Mouse (Mus musculus) left cerebral cortex, adult 9 months (tissue): ENCODE data around the gene Ptp4a2.
A peak's percentile ranks its signal among the peaks of the same experiment; 100 is the strongest.
"Not testable (repeated sequence)": the region's sequence is repeated elsewhere in the genome, so short reads cannot be mapped to it uniquely, and the experiment has no call there.

Source experiments
- DNase-seq, 2 experiments: peaks; one replicate each; pipeline ENCODE4 v3.0.0; 2022; ENCODE audit warnings: low spot score in 2 of 2

The Ptp4a2 gene

GRCm38 (mm10) chr4:129810798-129811604, at the start of gene Ptp4a2:
Gene Ptp4a2, plus strand, starts transcription at chr4:129811219.
- DNase-seq, result peak in 1 of 2 experiments; percentile 16

DNA sequence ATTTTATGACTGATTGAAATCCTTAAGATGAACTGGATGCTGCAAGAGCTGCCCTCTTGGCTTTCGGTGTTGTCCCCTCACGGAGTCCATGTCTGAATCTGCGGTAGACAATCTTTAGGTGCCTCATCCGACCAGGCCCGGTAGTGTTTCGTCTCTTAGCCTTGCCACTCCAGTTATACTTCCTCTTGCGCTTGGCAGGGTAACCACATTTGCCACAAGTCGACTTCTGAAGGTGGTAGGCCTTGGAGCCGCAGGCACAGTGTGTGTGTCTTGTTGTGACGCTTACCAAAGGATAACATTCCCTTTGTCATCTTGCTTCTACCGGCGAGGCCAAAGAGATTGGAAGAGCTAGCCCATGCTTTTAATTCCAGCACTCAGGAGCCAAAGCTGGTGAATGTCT, 49.4 kb upstream of the Ptp4a2 start:
- no peak for DNase-seq

DNA sequence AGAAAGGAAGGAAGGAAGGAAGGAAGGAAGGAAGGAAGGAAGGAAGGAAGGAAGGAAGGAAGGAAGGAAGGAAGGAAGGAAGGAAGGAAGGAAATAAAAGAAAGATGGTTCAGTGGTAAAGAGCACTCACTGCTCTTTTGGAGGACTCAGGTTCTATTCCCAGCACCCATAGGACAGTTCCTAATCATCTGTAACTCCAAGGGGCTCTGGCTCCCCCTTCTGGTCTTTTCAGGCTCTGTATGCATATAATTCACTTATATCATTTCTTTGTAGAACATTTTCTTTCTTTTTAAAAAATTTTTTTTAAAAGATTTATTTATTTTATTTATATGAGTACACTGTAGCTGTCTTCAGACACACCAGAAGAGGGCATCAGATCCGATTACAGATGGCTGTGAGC, 48.5 kb upstream of the Ptp4a2 start:
- not testable (repeated sequence) for DNase-seq

- no peak for DNase-seq
These were observed 45.7 kb upstream of the Ptp4a2 start for GRCm38 (mm10) chr4:129765351-129765750.

- no peak for DNase-seq
These were observed 43.2 kb upstream of the Ptp4a2 start for GRCm38 (mm10) chr4:129767782-129768181.

DNA sequence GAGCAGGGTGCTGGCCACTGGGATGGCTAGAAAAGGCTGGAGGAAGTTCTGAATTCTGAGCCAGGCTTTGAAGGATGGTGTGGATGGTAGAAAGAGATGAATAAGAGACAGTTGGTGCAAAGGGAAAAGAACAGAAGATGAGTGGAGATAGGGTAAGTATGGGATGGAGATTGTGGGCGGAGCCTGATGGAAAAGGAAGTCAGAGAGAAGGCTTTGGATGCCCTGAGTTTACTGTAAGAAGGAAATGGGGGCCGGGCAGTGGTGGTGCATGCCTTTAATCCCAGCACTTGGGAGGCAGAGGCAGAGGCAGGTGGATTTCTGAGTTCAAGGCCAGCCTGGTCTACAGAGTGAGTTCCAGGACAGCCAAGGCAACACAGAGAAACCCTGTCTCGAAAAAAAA, 42.3 kb upstream of the Ptp4a2 start:
- DNase-seq, result not testable (repeated sequence)

GRCm38 (mm10) chr4:129770600-129770999, 40.4 kb upstream of the Ptp4a2 start:
- no peak for DNase-seq

DNA sequence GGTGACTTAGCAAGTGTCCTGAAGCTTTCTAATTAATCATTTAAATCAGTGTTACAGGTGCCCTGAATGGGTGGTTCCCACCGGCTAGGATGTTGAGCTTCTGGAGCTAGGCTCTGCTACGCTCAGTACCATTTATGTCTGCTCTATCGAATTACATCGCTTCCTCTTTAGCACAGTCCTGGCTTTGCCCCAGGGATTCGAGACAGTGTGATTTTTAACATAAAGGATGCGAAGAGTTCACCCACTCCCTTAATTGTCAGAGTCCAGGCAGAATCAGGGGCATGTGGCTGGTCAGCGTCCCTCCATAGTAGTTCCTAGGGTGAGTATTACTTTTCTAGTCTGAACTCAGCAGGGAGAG, 39.7 kb upstream of the Ptp4a2 start:
- DNase-seq, result no peak

DNA sequence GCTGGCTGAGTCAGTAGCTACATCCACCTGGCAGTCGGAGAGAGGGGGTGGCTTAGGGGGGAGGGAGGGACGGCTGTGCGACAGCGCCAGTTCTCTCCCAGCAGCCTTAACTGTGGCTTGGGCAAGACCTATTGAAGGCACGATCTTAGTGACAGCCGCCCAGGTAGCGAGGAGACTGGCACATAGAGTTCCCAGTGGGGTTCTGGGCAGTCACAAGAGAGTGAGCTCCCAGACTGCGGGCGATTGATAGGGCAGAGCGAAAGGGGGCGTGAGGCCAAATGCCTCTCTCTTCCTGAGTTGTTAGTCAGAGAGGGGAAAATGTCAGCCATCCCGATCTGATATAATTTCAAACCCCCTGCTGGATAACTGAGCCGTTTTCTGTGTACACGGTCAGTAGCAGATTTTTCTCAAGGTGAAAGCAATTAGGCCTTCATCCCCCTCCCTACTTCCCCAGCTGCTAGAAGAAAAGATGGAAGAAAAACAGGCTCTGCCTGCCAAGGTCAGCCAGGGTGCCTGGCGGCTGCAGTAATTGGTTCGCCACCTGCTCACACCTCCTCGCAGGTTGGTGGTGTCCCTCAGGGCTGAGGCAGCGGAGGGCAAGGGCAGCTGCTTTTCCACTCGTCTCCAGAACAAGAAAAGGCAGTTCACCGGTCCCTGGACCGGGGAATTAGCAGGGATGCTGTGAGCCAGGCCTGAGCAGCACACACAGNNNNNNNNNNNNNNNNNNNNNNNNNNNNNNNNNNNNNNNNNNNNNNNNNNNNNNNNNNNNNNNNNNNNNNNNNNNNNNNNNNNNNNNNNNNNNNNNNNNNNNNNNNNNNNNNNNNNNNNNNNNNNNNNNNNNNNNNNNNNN, 39.1 kb upstream of the Ptp4a2 start:
- DNase-seq, result peak in 1 of 2 experiments; percentile 43

DNA sequence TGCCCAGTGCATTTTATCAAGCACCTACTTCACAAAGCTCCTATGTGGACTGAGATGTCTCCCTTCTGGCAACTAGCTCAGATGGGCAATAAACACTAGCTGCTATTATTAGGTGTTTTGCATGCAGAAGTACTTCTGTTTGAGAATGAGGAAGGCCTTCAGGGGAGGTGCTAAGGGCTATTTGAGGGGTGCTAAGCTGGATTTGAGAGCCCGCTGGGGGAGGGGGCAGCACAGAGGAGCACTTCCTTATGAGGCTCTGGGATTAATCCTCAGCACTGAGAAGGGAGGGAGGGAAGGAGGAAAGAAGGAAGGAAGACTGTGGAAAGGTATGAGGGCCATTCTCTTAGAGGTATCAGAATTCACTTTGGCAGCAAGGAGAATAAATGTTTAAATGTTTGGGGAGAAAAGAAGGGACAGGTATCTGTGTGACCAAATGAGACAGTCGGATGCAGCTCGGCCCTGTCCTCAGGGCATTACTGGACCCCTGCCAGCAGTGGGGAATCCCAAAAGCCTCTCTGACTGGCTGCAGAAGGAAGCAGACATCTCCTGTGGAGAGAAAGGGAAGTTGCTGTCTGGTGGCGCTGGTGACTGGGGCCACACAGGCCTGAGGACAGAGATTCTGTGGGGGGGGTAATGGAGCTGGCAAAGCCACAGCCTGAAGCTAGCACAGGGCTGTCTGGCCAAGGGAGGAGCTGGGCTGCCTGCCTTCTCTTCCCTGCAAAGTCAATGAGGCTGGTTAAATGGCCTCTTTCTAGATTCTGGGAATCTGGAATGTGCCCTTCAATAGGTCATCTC, 28.9 kb upstream of the Ptp4a2 start:
- DNase-seq, result peak in 1 of 2 experiments; percentile 17

DNA sequence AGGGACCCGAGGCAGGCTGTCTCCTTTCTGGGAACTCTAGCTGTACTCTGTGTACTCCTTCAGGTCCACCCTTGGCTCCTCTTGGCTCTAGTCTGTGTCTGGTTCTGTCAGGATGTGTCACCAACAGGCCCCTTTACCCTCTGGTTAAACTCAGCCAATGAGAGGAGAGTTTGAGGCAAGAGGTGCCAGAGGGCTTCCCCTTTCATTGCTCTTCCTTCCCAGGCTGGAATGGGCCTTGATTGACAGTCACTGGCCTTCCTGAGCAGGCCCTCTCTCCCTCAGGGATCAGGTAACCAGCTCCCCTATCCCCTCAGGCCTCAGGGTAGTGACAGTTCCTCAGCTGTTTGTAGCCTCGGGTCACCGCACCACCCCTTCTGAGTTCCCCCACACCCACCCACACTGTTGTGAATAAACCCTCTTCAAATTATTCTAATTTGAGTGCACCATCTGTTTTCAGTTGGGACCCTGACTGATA, 28.1 kb upstream of the Ptp4a2 start:
- DNase-seq, result no peak

GRCm38 (mm10) chr4:129783506-129783905, 27.5 kb upstream of the Ptp4a2 start:
- no peak for DNase-seq

GRCm38 (mm10) chr4:129785178-129785577, 25.8 kb upstream of the Ptp4a2 start:
- peak; percentile 55 to 89 for DNase-seq

DNA sequence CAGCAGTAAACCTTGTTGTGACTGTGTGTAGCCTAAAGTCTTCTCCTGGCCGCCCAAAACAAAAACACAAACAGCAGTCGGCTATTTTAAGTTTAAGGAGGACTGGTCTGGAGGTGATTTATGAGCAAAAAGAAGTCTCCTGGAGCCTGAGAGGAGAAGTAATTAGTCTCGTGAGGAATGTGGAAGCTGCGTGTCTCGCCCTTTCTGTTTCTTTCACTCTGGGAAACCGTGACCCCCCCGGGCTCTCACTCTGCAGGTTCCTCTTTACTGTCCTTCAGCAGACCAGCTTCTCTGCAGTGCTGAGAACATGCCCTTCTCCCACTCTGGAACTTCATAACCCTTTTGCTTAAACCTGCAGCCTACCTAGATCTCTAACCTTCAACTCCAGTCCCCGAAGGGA, 22.3 kb upstream of the Ptp4a2 start:
- no peak for DNase-seq

DNA sequence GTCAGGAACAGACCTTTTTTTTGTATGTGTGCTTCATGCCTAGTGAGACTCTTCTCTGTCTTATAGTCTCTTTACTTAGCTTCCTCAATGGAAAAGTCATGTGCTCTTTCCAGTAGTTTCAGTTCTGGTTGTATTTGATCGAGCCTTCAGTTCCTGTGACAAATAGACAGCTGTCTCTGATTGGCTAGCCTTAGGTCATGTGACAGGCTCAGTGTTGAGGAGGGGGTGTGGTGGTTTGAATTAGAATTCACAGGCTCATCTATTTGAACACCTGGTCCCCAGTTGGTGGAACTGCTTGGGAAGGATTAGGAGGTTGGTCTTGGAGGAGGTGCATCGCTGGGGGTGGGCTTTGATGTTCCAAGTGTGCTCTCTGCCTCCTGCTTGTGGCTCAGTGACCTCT, 21.4 kb upstream of the Ptp4a2 start:
- no peak for DNase-seq

DNA sequence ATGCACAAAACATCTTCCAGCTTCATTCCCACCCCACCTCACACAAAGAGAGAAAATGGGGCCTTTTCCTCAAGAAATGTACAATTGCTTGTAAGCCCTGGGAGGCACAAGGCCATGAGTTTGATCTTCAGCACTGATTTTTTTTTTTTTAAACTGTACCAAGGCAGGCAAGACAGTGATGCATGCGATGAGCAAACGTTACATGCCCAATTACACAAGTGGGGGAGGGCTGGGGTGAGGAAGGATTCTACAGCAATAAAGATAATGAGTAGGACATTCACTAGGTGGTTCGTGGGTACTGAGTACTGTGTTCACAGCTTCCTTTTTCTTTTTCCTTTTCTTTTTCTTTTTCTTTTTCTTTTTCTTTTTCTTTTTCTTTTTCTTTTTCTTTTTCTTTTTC, 20.5 kb upstream of the Ptp4a2 start:
- no peak for DNase-seq

DNA sequence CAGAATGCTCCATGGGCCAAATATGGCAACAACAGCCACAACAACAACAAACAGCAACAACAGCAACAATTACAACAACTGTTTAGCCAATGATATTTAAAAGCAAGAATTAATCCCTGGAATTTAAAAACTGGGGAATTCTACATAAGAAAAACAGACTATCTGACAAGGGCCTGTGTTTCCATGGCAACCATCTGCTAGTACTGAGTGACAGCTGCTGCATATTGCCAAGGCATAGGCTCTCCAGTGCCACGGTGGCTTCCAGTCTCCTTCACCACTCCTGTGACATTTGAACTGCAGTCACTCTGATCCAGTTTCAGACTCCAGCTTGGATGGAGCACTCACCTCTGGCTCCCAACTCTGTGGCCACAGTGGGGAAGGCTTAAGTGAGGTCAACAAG, 19.6 kb upstream of the Ptp4a2 start:
- DNase-seq, result no peak

DNA sequence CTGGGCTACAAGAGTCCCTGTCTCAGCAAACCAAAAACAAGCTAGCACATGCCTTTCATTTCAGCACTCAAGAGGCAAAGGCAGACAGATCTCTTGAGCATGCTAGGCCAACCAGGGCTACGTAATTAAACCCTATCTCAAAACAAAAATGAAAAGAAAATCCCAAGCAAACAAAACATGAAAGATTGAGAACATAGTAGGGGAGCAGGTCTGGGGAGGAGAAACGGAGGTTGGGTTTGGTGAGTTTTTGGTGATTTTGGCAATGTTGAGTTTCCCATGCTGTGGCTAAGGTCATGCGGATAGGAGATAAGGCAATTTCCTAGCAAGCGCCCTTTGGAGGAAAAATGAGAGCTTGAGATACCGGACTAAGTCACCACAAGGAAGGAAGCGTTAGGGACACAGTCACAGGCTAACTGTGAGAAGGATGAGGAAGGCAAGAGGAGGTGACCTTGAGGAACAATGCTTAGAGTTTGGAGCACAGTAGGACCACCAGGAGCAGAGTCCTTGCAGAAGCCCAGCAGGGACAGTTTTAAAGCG, 18.3 kb upstream of the Ptp4a2 start:
- DNase-seq, result no peak

GRCm38 (mm10) chr4:129793713-129794329, 17.2 kb upstream of the Ptp4a2 start:
- DNase-seq, result no peak

DNA sequence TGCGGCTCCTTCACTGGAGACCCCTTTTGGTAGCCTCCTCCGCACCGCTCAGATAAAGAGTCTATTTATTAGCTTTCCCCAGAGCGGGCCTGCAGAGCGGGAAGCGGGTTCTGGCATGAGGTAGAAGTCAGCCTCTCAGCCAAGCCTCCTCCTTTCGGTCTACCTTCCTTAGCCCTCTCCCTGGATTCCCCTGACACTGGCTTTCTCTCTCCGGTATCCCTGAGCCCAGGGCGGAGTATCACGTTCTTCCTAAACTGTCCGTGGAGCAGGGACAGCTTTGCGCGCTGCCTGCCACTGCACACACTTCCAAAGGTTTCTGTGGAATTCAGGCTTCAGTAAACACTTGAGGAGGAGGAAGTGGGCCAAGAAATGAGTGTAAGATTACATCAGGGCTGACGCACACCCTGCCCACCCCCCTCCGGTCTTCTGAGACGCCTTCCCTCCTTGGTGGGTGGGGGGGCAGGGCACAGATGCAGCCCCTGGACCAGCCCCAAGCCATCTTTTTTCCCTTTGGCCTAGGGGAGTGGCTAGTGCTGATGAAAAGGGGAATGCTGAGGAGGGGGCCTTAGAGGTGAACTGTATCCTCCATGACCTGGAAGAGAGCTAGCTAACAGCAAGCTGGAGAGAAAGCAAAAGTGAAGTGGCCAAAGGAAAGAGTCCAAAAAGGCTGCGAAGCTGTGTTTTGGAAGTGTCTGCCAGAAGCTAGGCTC, 15.7 kb upstream of the Ptp4a2 start:
- peak in 1 of 2 experiments; percentile 28 for DNase-seq

GRCm38 (mm10) chr4:129795861-129796260, 15.2 kb upstream of the Ptp4a2 start:
- DNase-seq, result no peak
